Mouse (Mus musculus): ENCODE measurements around the gene Kif16b. TPM values are rescaled to one million over a fixed set of nuclear protein-coding genes. Genes with fewer than 3 reads are reported as not detected.

Kif16b gene
- total RNA-seq, 1 experiment from 2014 or later = 35.2 TPM

DNA sequence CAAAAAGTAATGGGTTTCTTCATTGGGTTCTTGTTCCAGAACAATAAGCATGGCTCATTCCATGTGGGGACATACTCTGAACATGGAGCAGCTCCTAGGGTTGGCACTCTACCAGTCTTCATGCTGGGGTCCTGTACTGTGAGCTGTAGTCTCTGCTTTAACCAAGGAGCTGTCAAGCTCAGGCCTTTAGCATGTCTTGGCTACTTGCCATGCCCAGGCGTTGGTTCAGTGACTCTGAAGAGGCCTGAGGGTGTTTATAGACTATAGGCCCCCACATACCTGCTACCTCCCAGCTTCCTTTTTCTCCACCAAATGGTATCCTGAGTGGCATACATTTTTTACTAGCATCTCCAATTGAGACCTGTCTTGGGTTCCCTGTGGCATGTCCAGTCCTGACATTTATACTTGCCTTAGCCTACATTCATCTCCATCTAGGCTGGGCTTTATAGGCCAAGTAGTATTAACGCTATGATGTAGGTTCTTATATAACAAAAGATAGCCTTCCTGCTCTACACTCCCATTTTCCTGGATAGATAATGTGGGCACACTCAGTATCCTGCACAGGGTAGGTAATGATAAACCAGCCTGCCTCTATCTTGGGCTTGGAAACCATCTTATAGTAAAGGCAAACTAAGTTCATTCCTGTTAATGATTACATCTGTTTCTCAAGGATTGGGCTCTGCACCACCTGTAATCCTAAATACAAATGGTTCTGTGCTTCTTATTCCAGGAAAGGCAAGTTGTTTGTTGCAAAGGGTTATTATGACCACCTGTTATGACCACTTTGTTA, 271.6 kb downstream of the Kif16b start:
- ATAC-seq (replicated peaks in 1 of 2; ENCODE audit: insufficient read depth in 1 of 2, low FRiP score in 2 of 2, low TSS enrichment in 1 of 2, low read depth in 1 of 2, poor library complexity in 2 of 2, severe bottlenecking in 2 of 2) = no peak

DNA sequence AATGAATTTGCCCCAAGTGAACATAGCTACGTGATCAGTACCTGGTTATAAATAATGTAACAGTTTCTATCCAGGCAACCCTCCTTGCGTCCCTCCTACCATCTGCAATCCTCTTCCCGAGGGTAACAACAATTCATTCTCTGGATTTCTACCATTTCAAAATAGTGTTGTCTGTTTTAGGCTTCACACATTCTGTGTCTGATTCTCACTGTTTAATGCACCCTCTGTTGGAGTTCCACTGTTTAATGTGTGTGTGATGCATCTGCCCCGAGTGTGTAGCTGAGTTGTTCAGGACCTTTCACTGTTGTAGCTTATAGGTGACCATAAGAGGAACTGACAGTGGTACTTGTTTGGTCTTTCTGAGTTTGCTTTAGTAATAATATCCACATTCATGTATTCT, 275.6 kb downstream of the Kif16b start:
- ATAC-seq (replicated peaks in 1 of 2; ENCODE audit: insufficient read depth in 1 of 2, low FRiP score in 2 of 2, low TSS enrichment in 1 of 2, low read depth in 1 of 2, poor library complexity in 2 of 2, severe bottlenecking in 2 of 2) = no peak

GRCm38 (mm10) chr2:142625101-142625500, 276.2 kb downstream of the Kif16b start:
- no peak for ATAC-seq (replicated peaks in 1 of 2; ENCODE audit: insufficient read depth in 1 of 2, low FRiP score in 2 of 2, low TSS enrichment in 1 of 2, low read depth in 1 of 2, poor library complexity in 2 of 2, severe bottlenecking in 2 of 2)

- no peak for ATAC-seq (replicated peaks in 1 of 2; ENCODE audit: insufficient read depth in 1 of 2, low FRiP score in 2 of 2, low TSS enrichment in 1 of 2, low read depth in 1 of 2, poor library complexity in 2 of 2, severe bottlenecking in 2 of 2)
Measured at GRCm38 (mm10) chr2:142624254-142624653, 277.1 kb downstream of the Kif16b start.

GRCm38 (mm10) chr2:142621152-142621551, 280.2 kb downstream of the Kif16b start:
- ATAC-seq (replicated peaks in 1 of 2; ENCODE audit: insufficient read depth in 1 of 2, low FRiP score in 2 of 2, low TSS enrichment in 1 of 2, low read depth in 1 of 2, poor library complexity in 2 of 2, severe bottlenecking in 2 of 2) = no peak

DNA sequence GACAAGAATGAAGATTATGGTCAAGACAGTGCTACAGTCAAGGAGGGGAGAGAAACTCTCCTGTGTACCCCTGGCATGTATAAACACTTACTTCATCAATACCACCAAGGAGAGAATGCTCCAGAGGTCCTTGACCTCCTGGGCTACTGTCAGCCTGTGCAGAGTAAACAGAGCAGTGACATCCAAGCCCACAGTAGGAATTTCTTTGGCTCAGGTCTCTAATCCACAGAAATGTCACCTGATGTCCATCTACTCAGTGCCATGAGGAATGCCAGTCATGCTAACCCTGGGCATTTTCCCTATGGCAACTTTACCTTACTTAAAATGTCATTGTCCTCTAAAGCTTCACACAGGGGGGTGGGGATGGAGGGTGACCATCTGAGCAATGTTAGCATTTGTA, 281.4 kb downstream of the Kif16b start:
- no peak for ATAC-seq (replicated peaks in 1 of 2; ENCODE audit: insufficient read depth in 1 of 2, low FRiP score in 2 of 2, low TSS enrichment in 1 of 2, low read depth in 1 of 2, poor library complexity in 2 of 2, severe bottlenecking in 2 of 2)

- no peak for ATAC-seq (replicated peaks in 1 of 2; ENCODE audit: insufficient read depth in 1 of 2, low FRiP score in 2 of 2, low TSS enrichment in 1 of 2, low read depth in 1 of 2, poor library complexity in 2 of 2, severe bottlenecking in 2 of 2)
Measured at GRCm38 (mm10) chr2:142614535-142614934, 286.8 kb downstream of the Kif16b start.

DNA sequence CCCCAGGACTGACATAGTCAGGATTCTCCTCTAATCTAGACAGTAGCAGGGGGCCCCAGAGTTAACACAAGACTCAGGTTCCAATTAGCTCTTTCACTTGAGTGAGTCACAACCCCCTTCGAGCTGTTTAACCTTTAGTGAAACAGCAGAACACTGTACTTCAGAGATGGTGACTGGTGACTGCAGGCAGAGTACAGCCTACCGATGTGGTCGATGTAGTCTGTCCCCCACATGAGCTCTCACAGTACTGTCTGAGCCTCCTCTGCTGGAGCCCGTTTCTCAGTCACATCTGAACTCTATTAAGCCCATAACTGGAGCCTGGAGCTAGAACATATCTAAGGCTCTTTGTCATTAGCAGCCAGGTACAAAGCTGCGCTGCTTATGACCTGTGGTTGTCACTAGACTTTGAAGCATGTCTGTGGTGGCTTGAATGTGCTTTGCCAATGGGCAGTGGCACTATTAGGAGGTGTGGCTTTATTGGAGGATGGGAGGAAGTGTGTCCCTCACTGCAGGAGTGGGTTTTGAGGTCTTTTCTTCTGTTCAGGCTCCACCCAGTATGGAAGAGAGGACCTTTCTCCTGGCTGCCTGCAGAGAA, 288.9 kb downstream of the Kif16b start:
- ATAC-seq (replicated peaks in 1 of 2; ENCODE audit: insufficient read depth in 1 of 2, low FRiP score in 2 of 2, low TSS enrichment in 1 of 2, low read depth in 1 of 2, poor library complexity in 2 of 2, severe bottlenecking in 2 of 2) = no peak

- peak; percentile 88 to 91 for ATAC-seq (replicated peaks in 1 of 2; ENCODE audit: insufficient read depth in 1 of 2, low FRiP score in 2 of 2, low TSS enrichment in 1 of 2, low read depth in 1 of 2, poor library complexity in 2 of 2, severe bottlenecking in 2 of 2)
Measured at GRCm38 (mm10) chr2:142611113-142611512, 290.2 kb downstream of the Kif16b start.

GRCm38 (mm10) chr2:142610206-142610605, 291.1 kb downstream of the Kif16b start:
- no peak for ATAC-seq (replicated peaks in 1 of 2; ENCODE audit: insufficient read depth in 1 of 2, low FRiP score in 2 of 2, low TSS enrichment in 1 of 2, low read depth in 1 of 2, poor library complexity in 2 of 2, severe bottlenecking in 2 of 2)

DNA sequence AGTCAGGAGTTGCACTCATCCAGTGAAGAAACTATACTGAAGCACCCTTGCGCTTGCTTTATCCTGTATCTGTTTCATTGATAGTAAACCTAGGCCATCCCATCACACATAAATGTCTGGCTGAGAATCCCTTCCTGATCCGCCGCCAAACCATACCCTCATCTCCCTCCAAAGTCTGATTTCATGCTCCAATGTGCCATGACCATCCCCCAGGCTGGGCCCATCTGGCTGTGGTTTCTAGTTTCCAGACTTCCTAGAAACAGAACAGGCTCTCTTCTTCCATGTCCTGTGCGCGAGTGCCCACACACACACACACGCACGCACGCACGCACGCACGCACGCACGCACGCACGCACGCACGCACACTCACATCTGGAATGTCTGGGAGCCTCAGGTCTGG, 292.6 kb downstream of the Kif16b start:
- ATAC-seq (replicated peaks in 1 of 2; ENCODE audit: insufficient read depth in 1 of 2, low FRiP score in 2 of 2, low TSS enrichment in 1 of 2, low read depth in 1 of 2, poor library complexity in 2 of 2, severe bottlenecking in 2 of 2) = no peak

- ATAC-seq (replicated peaks in 1 of 2; ENCODE audit: insufficient read depth in 1 of 2, low FRiP score in 2 of 2, low TSS enrichment in 1 of 2, low read depth in 1 of 2, poor library complexity in 2 of 2, severe bottlenecking in 2 of 2) = no peak
Measured at GRCm38 (mm10) chr2:142604762-142605161, 296.6 kb downstream of the Kif16b start.

DNA sequence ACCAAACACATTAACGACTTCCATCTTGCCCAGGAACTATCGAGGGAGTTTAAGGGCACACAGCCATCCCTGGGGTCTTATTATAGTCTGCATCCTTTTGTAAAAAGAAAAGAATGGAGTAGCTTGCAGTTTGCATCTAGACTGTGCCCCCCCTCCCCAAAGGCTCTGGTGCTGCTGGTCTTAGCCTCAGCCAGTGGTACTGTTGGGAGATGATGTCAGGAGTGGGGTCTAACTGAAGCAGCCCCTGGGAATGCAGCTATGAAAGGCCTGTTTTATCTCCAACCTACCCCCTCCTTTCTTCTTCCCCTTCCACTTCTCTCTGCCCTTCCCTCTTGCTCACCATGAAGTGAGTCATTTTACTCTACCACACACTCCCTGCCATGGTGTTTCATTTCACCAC, 298.1 kb downstream of the Kif16b start:
- no peak for ATAC-seq (replicated peaks in 1 of 2; ENCODE audit: insufficient read depth in 1 of 2, low FRiP score in 2 of 2, low TSS enrichment in 1 of 2, low read depth in 1 of 2, poor library complexity in 2 of 2, severe bottlenecking in 2 of 2)

- no peak for ATAC-seq (replicated peaks in 1 of 2; ENCODE audit: insufficient read depth in 1 of 2, low FRiP score in 2 of 2, low TSS enrichment in 1 of 2, low read depth in 1 of 2, poor library complexity in 2 of 2, severe bottlenecking in 2 of 2)
Measured at GRCm38 (mm10) chr2:142599235-142599634, 302.1 kb downstream of the Kif16b start.

DNA sequence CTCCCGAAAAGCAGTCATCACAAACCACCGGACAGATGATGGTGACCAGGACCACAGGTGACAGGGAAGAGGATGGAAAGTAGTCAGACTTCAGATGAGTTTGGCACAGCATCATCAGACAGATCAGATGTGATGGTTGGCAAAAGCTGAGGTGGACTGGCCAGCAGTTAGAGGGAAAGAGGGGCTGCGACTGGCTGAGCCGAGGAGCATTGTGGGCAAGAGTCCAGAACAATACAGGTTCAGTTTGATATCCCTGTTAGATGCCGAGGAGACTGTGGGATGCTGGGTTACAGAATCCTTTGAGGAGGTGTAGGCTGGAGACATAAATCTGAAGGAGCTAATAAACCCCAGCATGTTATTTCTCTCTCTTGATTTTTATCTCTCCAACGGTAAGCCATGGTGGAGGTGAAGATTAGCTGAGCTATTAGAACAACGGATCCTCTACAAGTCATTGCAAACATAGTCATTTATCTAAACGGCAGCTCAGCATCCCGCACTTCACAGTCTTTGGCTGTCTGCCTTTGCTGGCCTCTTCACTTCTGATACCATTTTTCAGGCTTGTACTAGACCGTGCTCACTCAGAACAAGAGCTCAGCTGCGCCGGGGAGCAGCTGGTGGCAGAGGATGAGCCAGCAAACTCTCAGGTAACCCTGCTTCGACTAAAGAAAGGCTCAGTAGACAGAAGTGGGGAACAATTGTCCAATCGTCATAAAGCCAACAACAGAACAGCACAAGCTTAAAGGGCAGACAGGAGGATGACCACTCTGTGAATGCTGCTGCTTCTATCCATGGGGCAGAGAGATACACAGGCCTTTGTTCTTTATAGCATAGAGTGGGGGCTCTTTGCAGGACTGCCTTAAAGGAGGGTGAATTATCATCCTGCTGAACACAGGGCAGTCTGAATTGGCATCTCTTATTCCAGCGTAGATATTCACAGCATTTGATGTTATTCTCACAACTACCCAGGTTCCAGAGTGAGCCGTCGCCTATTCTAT, 304.9 kb downstream of the Kif16b start:
- no peak for ATAC-seq (replicated peaks in 1 of 2; ENCODE audit: insufficient read depth in 1 of 2, low FRiP score in 2 of 2, low TSS enrichment in 1 of 2, low read depth in 1 of 2, poor library complexity in 2 of 2, severe bottlenecking in 2 of 2)

DNA sequence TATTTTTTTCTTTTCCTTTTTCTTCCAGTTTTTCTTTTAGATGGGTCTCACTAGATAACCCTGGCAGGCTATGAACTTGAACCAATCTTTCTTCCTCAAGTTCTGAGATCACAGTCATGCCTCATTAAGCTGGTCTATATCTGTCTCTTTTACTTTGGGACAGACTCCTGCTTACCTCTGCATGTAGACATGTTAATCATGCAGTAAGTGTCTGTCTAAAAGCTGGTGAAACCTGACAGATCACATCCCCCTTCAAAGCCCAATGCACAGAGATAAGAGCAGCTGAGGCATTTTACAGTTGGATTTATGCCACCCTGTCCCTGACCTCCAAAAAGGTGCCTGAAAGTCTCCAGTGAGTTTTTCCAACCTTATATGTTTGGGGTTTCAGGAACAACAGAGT, 310.4 kb downstream of the Kif16b start:
- ATAC-seq (replicated peaks in 1 of 2; ENCODE audit: insufficient read depth in 1 of 2, low FRiP score in 2 of 2, low TSS enrichment in 1 of 2, low read depth in 1 of 2, poor library complexity in 2 of 2, severe bottlenecking in 2 of 2) = no peak

GRCm38 (mm10) chr2:142590284-142590724, 311.0 kb downstream of the Kif16b start:
- ATAC-seq (replicated peaks in 1 of 2; ENCODE audit: insufficient read depth in 1 of 2, low FRiP score in 2 of 2, low TSS enrichment in 1 of 2, low read depth in 1 of 2, poor library complexity in 2 of 2, severe bottlenecking in 2 of 2) = no peak
